Mouse (Mus musculus): ENCODE results near the gene Dst. TPM values are rescaled to one million over a fixed set of nuclear protein-coding genes. Genes with fewer than 3 reads are reported as not detected.
"Not testable (repeated sequence)": the region's sequence is repeated elsewhere in the genome, so short reads cannot be mapped to it uniquely, and the experiment has no call there.

Dst gene
- polyA plus RNA-seq, 1 experiment from 2014 or later: 11.3 TPM

GRCm38 (mm10) chr1:34300309-34300980 is 392.4 kb downstream of the Dst start:
- H3K4me1 ChIP-seq: peaks cover 11% of the 10 kb centered on the region
- no peak for DNase-seq (ENCODE audit: extremely low spot score, low spot score)
- no peaks in the 10 kb centered on the region for H3K9me3 ChIP-seq
- H3K4me3 ChIP-seq: no peak overlapping the region
- peaks cover 44% of the 10 kb centered on the region for H3K36me3 ChIP-seq (replicated peaks)
- WGBS: 89% methylated on average over 13 of the region's 13 CpGs
- no peaks in the 10 kb centered on the region for H3K27me3 ChIP-seq (ENCODE audit: poor library complexity, severe bottlenecking)
- no peak overlapping the region for H3K27ac ChIP-seq

- Histone ChIP-seq H3K36me3 (replicated peaks) (peaks cover 51% of the 10 kb centered on the region), H3K27ac (no peak overlapping the region)
- 86% methylated on average over 5 of the region's 5 CpGs for WGBS
Observed at GRCm38 (mm10) chr1:34304227-34304626, 396.2 kb downstream of the Dst start.

GRCm38 (mm10) chr1:34306741-34307140 is 398.7 kb downstream of the Dst start:
- Histone ChIP-seq H3K4me3 (no peak overlapping the region), H3K9me3 (no peaks in the 10 kb centered on the region), H3K4me1 (no peaks in the 10 kb centered on the region), H3K27me3 (ENCODE audit: poor library complexity, severe bottlenecking) (no peaks in the 10 kb centered on the region), H3K27ac (no peak overlapping the region), H3K36me3 (replicated peaks) (peaks cover 45% of the 10 kb centered on the region)
- DNase-seq (ENCODE audit: extremely low spot score, low spot score): no peak
- WGBS: 88% methylated on average over 2 of the region's 2 CpGs

More at GRCm38 (mm10) chr1:34304227-34304626, 396.2 kb downstream of the Dst start:
- Histone ChIP-seq H3K27me3 (ENCODE audit: poor library complexity, severe bottlenecking) (no peaks in the 10 kb centered on the region), H3K9me3 (no peaks in the 10 kb centered on the region), H3K4me1 (peaks cover 4% of the 10 kb centered on the region), H3K4me3 (no peak overlapping the region)
- DNase-seq (ENCODE audit: extremely low spot score, low spot score): no peak

GRCm38 (mm10) chr1:34307191-34307590 is 399.2 kb downstream of the Dst start:
- Histone ChIP-seq H3K27me3 (ENCODE audit: poor library complexity, severe bottlenecking) (no peaks in the 10 kb centered on the region), H3K4me3 (no peak overlapping the region), H3K36me3 (replicated peaks) (peaks cover 42% of the 10 kb centered on the region), H3K27ac (no peak overlapping the region), H3K4me1 (no peaks in the 10 kb centered on the region), H3K9me3 (no peaks in the 10 kb centered on the region)
- no peak for DNase-seq (ENCODE audit: extremely low spot score, low spot score)
- WGBS: 96% methylated on average over 15 of the region's 15 CpGs

GRCm38 (mm10) chr1:34308841-34309240 is 400.8 kb downstream of the Dst start:
- H3K27ac ChIP-seq; H3K27me3 ChIP-seq (ENCODE audit: poor library complexity, severe bottlenecking); H3K4me1 ChIP-seq; H3K4me3 ChIP-seq; H3K9me3 ChIP-seq; DNase-seq (ENCODE audit: extremely low spot score, low spot score): not testable (repeated sequence)
- peaks cover 29% of the 10 kb centered on the region for H3K36me3 ChIP-seq (replicated peaks)
- 93% methylated on average over 3 of the region's 3 CpGs for WGBS

GRCm38 (mm10) chr1:34309396-34309795 is 401.4 kb downstream of the Dst start:
- H3K27me3 ChIP-seq (ENCODE audit: poor library complexity, severe bottlenecking): no peaks in the 10 kb centered on the region
- no peak for DNase-seq (ENCODE audit: extremely low spot score, low spot score)
- 96% methylated on average over 12 of the region's 12 CpGs for WGBS
- H3K4me1 ChIP-seq: no peaks in the 10 kb centered on the region
- no peaks in the 10 kb centered on the region for H3K9me3 ChIP-seq
- H3K4me3 ChIP-seq: no peak overlapping the region
- H3K27ac ChIP-seq: no peak overlapping the region
- peaks cover 29% of the 10 kb centered on the region for H3K36me3 ChIP-seq (replicated peaks)

- H3K4me3 ChIP-seq: no peak overlapping the region
- no peaks in the 10 kb centered on the region for H3K9me3 ChIP-seq
- DNase-seq (ENCODE audit: extremely low spot score, low spot score): no peak
- no peaks in the 10 kb centered on the region for H3K4me1 ChIP-seq
- WGBS: 89% methylated on average over 8 of the region's 8 CpGs
- H3K27ac ChIP-seq: no peak overlapping the region
- peaks cover 23% of the 10 kb centered on the region for H3K36me3 ChIP-seq (replicated peaks)
- no peaks in the 10 kb centered on the region for H3K27me3 ChIP-seq (ENCODE audit: poor library complexity, severe bottlenecking)
Observed at GRCm38 (mm10) chr1:34310532-34311250, 402.7 kb downstream of the Dst start.

- Histone ChIP-seq H3K27me3 (ENCODE audit: poor library complexity, severe bottlenecking) (no peaks in the 10 kb centered on the region), H3K36me3 (replicated peaks) (peaks cover 8% of the 10 kb centered on the region), H3K4me3 (no peak overlapping the region), H3K4me1 (no peaks in the 10 kb centered on the region), H3K27ac (no peak overlapping the region), H3K9me3 (no peaks in the 10 kb centered on the region)
- WGBS: 93% methylated on average over 4 of the region's 4 CpGs
- no peak for DNase-seq (ENCODE audit: extremely low spot score, low spot score)
Observed at GRCm38 (mm10) chr1:34312806-34313205, 404.8 kb downstream of the Dst start.

GRCm38 (mm10) chr1:34315381-34315780 is 407.4 kb downstream of the Dst start:
- WGBS: 82% methylated on average over 5 of the region's 5 CpGs
- H3K27ac ChIP-seq: no peak overlapping the region
- no peaks in the 10 kb centered on the region for H3K4me1 ChIP-seq
- no peaks in the 10 kb centered on the region for H3K27me3 ChIP-seq (ENCODE audit: poor library complexity, severe bottlenecking)
- H3K9me3 ChIP-seq: no peaks in the 10 kb centered on the region
- H3K4me3 ChIP-seq: no peak overlapping the region
- no peaks in the 10 kb centered on the region for H3K36me3 ChIP-seq (replicated peaks)
- no peak for DNase-seq (ENCODE audit: extremely low spot score, low spot score)

- no peaks in the 10 kb centered on the region for H3K36me3 ChIP-seq (replicated peaks)
- 83% methylated on average over 7 of the region's 7 CpGs for WGBS
- no peak overlapping the region for H3K4me3 ChIP-seq
- H3K4me1 ChIP-seq: no peaks in the 10 kb centered on the region
- no peak overlapping the region for H3K27ac ChIP-seq
- H3K27me3 ChIP-seq (ENCODE audit: poor library complexity, severe bottlenecking): no peaks in the 10 kb centered on the region
- DNase-seq (ENCODE audit: extremely low spot score, low spot score): no peak
- H3K9me3 ChIP-seq: no peaks in the 10 kb centered on the region
Observed at GRCm38 (mm10) chr1:34324255-34324654, 416.2 kb downstream of the Dst start.

- Histone ChIP-seq H3K9me3 (no peaks in the 10 kb centered on the region), H3K4me3 (no peak overlapping the region), H3K4me1 (no peaks in the 10 kb centered on the region), H3K27ac (no peak overlapping the region), H3K36me3 (replicated peaks) (no peaks in the 10 kb centered on the region), H3K27me3 (ENCODE audit: poor library complexity, severe bottlenecking) (no peaks in the 10 kb centered on the region)
- DNase-seq (ENCODE audit: extremely low spot score, low spot score): no peak
- 89% methylated on average over 6 of the region's 6 CpGs for WGBS
Observed at GRCm38 (mm10) chr1:34328606-34329005, 420.6 kb downstream of the Dst start.

GRCm38 (mm10) chr1:34331767-34332166 is 423.7 kb downstream of the Dst start:
- H3K36me3 ChIP-seq (replicated peaks): no peaks in the 10 kb centered on the region
- H3K4me1 ChIP-seq: no peaks in the 10 kb centered on the region
- no peak for DNase-seq (ENCODE audit: extremely low spot score, low spot score)
- no peak overlapping the region for H3K4me3 ChIP-seq
- H3K27me3 ChIP-seq (ENCODE audit: poor library complexity, severe bottlenecking): no peaks in the 10 kb centered on the region
- 88% methylated on average over 3 of the region's 3 CpGs for WGBS
- no peaks in the 10 kb centered on the region; the same call in 1 of the 2 replicates for H3K9me3 ChIP-seq
- no peak overlapping the region for H3K27ac ChIP-seq
